Mouse (Mus musculus) limb, embryonic 14.5 days (tissue): ENCODE measurements around the gene Plekhg3. TPM values are rescaled to one million over a fixed set of nuclear protein-coding genes. Genes with fewer than 3 reads are reported as not detected.

Source experiments
- ATAC-seq: fragments of 200-750 bp; cut with Nextera tagmentation; 2 replicates; pipeline ENCODE4 v1.8.0; 2017; ENCODE audit warnings: low read depth, moderate number of reproducible peaks, moderate TSS enrichment; ENCODE audit not compliant: low FRiP score
- DNase-seq: peaks from one replicate; pipeline ENCODE4 v3.0.0-alpha.2; 2015; ENCODE audit warnings: low spot score
- H3K27ac ChIP-seq: fragments of 300-500 bp; sonication (generic); replicated peaks from 2 replicates; pipeline ENCODE4 v1.5.1; 2014; ENCODE audit warnings: low read depth, mild to moderate bottlenecking, low read length, moderate library complexity, mixed read lengths
- H3K27me3 ChIP-seq: fragments of 300-500 bp; sonication (generic); 2 replicates; pipeline ENCODE4 v1.6.1; 2014; ENCODE audit warnings: low read length, mixed read lengths; ENCODE audit not compliant: control insufficient read depth, insufficient read depth
- H3K36me3 ChIP-seq: fragments of 300-500 bp; sonication (generic); 2 replicates; pipeline ENCODE4 v1.6.1; 2014; ENCODE audit warnings: mild to moderate bottlenecking, low read length, moderate library complexity, mixed read lengths; ENCODE audit not compliant: control insufficient read depth, insufficient read depth
- H3K4me1 ChIP-seq: fragments of 300-500 bp; sonication (generic); 2 replicates; pipeline ENCODE4 v1.6.1; 2014; ENCODE audit warnings: antibody characterized with exemption, low read length, mixed read lengths; ENCODE audit not compliant: control insufficient read depth, insufficient read depth
- H3K4me2 ChIP-seq: fragments of 300-500 bp; sonication (generic); replicated peaks from 2 replicates; pipeline ENCODE4 v1.6.1; 2014; ENCODE audit warnings: low read depth, mild to moderate bottlenecking, low read length, moderate library complexity; ENCODE audit not compliant: severe bottlenecking
- H3K4me3 ChIP-seq: fragments of 300-500 bp; sonication (generic); replicated peaks from 2 replicates; pipeline ENCODE4 v1.5.1; 2014; ENCODE audit warnings: low read length
- H3K9ac ChIP-seq: fragments of 300-500 bp; sonication (generic); 2 replicates; pipeline ENCODE4 v1.6.1; 2014; ENCODE audit warnings: mild to moderate bottlenecking, low read depth, low read length, moderate library complexity; ENCODE audit not compliant: severe bottlenecking
- H3K9me3 ChIP-seq: fragments of 300-500 bp; sonication (generic); 2 replicates; pipeline ENCODE4 v1.6.1; 2016; ENCODE audit warnings: low read length; ENCODE audit not compliant: control insufficient read depth
- POLR2A ChIP-seq: fragments of 200-500 bp; IDR thresholded peaks from 2 replicates; pipeline ENCODE4 v1.8.0; 2012; ENCODE audit warnings: inconsistent platforms, mild to moderate bottlenecking, moderate library complexity, borderline replicate concordance; ENCODE audit not compliant: insufficient read depth, insufficient read length; ENCODE audit errors: extremely low read depth
- WGBS: fragments of 180-500 bp; shearing (Covaris S2); extraction: QIAGEN DNeasy Blood & Tissue Kit; methylation state at CpG from one replicate; pipeline ENCODE4 v1.1.7; 2014; 5-methylcytosine and 5-hydroxymethylcytosine counted together
- polyA plus RNA-seq, 2 experiments: library from polyadenylated mRNA; depleted of rRNA in 1 of 2; stranded (reverse) in 1 of 2; unstranded in 1 of 2; fragments of >200 nt; fragmentation: Nextera tagmentation in 1 of 2; extraction: Ambion mirVana in 1 of 2; gene quantifications; 2 replicates each; pipeline versions ENCODE4 v1.2.1 to v1.2.3; 2012 to 2014

Gene Plekhg3
- polyA plus RNA-seq, 2 experiments = 5.6 to 22.7 TPM

GRCm38 (mm10) chr12:76570221-76570940, 39.7 kb downstream of the Plekhg3 start:
- no peak overlapping the region for H3K4me2 ChIP-seq
- H3K9ac ChIP-seq = no peak overlapping the region
- no peak for DNase-seq
- no peaks in the 10 kb centered on the region for H3K9me3 ChIP-seq
- ATAC-seq = no peak
- WGBS = 65% methylated on average over 9 of the region's 9 CpGs
- H3K4me1 ChIP-seq = peaks cover 4% of the 10 kb centered on the region; the same call in 1 of the 2 replicates
- no peak overlapping the region for H3K4me3 ChIP-seq
- no peak for TF ChIP-seq POLR2A
- no peak overlapping the region for H3K27ac ChIP-seq
- no peaks in the 10 kb centered on the region for H3K27me3 ChIP-seq
- peaks cover 29% of the 10 kb centered on the region for H3K36me3 ChIP-seq

- TF ChIP-seq POLR2A = no peak
- Histone ChIP-seq H3K4me3 (no peak overlapping the region), H3K27me3 (no peaks in the 10 kb centered on the region), H3K9ac (no peak overlapping the region), H3K36me3 (peaks cover 28% of the 10 kb centered on the region), H3K9me3 (no peaks in the 10 kb centered on the region), H3K27ac (no peak overlapping the region), H3K4me1 (peaks cover 4% of the 10 kb centered on the region; the same call in 1 of the 2 replicates), H3K4me2 (no peak overlapping the region)
- DNase-seq = no peak
- 82% methylated on average over 10 of the region's 10 CpGs for WGBS
- ATAC-seq = no peak
These were observed 40.6 kb downstream of the Plekhg3 start for GRCm38 (mm10) chr12:76571266-76571665.

GRCm38 (mm10) chr12:76572261-76573251, 41.9 kb downstream of the Plekhg3 start:
- H3K9me3 ChIP-seq = no peaks in the 10 kb centered on the region
- no peak overlapping the region for H3K9ac ChIP-seq
- no peak for DNase-seq
- H3K4me3 ChIP-seq = no peak overlapping the region
- TF ChIP-seq POLR2A = no peak
- 84% methylated on average over 24 of the region's 27 CpGs for WGBS
- ATAC-seq = no peak
- no peak overlapping the region for H3K27ac ChIP-seq
- no peak overlapping the region for H3K4me2 ChIP-seq
- H3K36me3 ChIP-seq = peaks cover 38% of the 10 kb centered on the region
- H3K27me3 ChIP-seq = no peaks in the 10 kb centered on the region
- H3K4me1 ChIP-seq = no peaks in the 10 kb centered on the region

- Histone ChIP-seq H3K27me3 (no peaks in the 10 kb centered on the region), H3K4me3 (no peak overlapping the region), H3K27ac (no peak overlapping the region), H3K9me3 (no peaks in the 10 kb centered on the region), H3K4me2 (no peak overlapping the region), H3K4me1 (no peaks in the 10 kb centered on the region), H3K36me3 (peaks cover 44% of the 10 kb centered on the region), H3K9ac (no peak overlapping the region)
- DNase-seq = no peak
- 88% methylated on average over 6 of the region's 6 CpGs for WGBS
- ATAC-seq = no peak
- TF ChIP-seq POLR2A = no peak
These were observed 42.7 kb downstream of the Plekhg3 start for GRCm38 (mm10) chr12:76573381-76573780.

GRCm38 (mm10) chr12:76574815-76575214, 44.1 kb downstream of the Plekhg3 start:
- Histone ChIP-seq H3K36me3 (peaks cover 51% of the 10 kb centered on the region), H3K27ac (no peak overlapping the region), H3K4me2 (no peak overlapping the region), H3K4me3 (no peak overlapping the region), H3K27me3 (no peaks in the 10 kb centered on the region), H3K9ac (no peak overlapping the region), H3K4me1 (no peaks in the 10 kb centered on the region), H3K9me3 (no peaks in the 10 kb centered on the region)
- no peak for ATAC-seq
- TF ChIP-seq POLR2A = no peak
- WGBS = 95% methylated on average over 6 of the region's 6 CpGs
- no peak for DNase-seq
